Mouse (Mus musculus): ENCODE measurements around the gene Jrkl.

DNA sequence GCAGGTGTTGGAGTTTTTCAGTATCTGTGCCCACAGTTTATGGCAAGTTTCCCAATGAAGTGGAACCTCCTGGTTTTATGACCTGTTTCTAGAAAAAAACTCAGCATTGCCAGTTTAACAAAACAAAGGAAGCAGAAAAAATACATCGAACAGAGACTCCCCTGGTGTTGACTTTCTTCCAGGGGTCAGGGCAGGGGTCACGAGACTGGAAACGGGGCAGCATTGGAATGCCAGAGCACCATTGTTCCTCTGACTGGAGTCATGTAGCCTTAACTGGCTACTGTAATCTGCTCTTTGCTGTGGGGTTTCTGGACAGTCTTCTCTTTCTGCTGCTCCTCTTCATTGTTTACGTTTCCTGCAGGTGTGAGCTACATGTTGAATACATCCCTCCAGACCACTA, 15.1 kb downstream of the Jrkl start:
- no peak for TF ChIP-seq POLR2A (IDR thresholded peaks at IDR 0.05; ENCODE audit: low read depth, low read length)
- no peak for TF ChIP-seq CTCF (IDR thresholded peaks at IDR 0.05; ENCODE audit: extremely low read depth, insufficient read length, insufficient replicate concordance, low read depth, low read length)
